Mouse (Mus musculus) embryo, embryonic 9.5 days (tissue): Measurements from ENCODE around the gene Map2k7.

Experiments
- DNase-seq: peaks from one replicate; pipeline ENCODE4 v3.0.0-alpha.2; 2017; ENCODE audit errors: extremely low spot score

The Map2k7 gene

DNA sequence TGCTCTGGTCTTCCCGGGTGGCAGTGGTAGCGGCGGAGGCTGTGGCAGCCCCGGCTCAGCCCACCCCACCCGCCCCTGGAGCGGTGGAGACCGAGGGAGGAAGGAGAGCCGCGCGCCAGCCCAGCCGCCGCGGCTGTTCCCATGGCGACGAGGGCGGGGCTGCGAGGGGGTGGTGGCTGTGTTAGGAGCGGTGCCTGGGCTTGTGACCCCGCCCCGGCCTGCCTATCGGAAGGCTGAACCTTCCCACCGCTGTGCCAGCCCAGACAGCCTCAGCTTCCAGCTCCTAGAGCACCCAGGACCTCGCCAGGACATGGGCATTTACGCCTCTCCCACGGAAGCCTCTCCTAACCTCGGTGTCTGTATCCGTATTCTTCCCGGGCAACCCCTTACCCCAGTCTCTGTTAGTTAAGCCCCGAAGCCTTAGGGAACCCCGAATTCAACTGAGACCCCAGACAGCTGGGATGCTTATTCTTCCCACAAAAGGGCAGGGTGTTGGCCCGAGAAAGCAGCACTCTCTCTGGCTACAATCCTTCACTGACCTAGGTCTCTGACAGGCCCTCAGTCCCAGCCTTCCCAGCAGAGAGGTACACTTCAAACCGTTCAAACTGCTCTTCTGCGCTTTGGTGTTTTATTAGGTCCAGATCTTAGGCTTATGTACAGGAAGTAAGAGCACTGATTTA lies 20.7 kb downstream of the Map2k7 start, which contains the start of gene Ctxn1:
Gene Ctxn1 (minus strand): TSS at position 150 of the 680 bp plus-strand sequence.
- peak; percentile 98 for DNase-seq

DNA sequence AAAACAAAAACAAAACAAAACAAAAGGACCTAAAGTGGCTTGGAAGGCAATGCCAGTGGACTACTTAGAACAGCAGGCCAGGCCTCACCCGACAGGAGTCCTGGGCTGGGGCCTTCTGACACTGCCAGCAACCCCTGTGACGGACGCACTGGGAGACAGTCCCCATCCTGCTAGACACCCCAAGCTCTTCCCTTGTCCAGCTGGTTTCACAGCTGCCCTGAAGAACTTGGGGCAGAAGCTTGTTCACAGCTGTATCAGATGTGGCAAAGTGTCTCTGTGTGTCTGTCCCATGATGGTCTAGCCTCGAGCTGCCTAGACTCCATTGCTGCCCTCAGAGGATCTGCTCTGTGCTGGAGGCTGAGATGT lies 21.2 kb downstream of the Map2k7 start:
- DNase-seq = no peak

DNA sequence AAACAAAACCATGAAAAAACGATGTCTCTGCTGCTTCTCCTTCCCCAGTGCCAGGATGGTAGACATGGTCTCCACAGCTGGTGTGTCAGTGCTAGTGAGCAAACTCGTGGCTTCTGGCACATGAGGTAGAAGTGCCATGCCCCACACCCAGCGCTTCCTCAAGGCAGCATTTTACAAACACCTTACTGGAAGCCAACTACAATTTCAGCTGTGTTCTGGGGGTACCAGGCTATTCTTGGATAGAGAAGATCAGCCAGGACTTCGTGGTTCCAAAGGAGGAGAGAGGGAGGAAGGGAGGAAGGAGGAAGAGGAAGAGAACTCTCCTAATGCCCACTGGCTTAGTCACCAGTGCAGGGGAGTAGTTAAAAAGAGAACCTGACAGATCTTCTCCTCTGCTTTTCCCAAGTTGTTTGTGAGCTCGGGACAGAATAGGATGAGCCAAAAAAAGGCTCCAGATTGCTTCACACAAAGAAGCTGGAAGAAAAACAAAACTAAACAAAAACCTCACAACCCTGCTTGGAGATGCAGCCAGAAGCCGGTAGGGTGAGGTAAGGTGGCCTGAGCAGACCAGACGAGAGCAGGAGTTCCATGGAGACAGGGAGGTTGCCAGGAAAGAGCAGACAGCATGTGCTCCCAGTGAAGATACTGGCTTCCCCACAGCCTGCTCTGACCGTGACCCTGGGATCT lies 24.7 kb downstream of the Map2k7 start:
- no peak for DNase-seq

GRCm38 (mm10) chr8:4265160-4265914 lies 26.8 kb downstream of the Map2k7 start:
- DNase-seq = no peak

GRCm38 (mm10) chr8:4267627-4268026 lies 29.1 kb downstream of the Map2k7 start:
- DNase-seq = no peak

GRCm38 (mm10) chr8:4269609-4270008 lies 31.1 kb downstream of the Map2k7 start:
- no peak for DNase-seq

DNA sequence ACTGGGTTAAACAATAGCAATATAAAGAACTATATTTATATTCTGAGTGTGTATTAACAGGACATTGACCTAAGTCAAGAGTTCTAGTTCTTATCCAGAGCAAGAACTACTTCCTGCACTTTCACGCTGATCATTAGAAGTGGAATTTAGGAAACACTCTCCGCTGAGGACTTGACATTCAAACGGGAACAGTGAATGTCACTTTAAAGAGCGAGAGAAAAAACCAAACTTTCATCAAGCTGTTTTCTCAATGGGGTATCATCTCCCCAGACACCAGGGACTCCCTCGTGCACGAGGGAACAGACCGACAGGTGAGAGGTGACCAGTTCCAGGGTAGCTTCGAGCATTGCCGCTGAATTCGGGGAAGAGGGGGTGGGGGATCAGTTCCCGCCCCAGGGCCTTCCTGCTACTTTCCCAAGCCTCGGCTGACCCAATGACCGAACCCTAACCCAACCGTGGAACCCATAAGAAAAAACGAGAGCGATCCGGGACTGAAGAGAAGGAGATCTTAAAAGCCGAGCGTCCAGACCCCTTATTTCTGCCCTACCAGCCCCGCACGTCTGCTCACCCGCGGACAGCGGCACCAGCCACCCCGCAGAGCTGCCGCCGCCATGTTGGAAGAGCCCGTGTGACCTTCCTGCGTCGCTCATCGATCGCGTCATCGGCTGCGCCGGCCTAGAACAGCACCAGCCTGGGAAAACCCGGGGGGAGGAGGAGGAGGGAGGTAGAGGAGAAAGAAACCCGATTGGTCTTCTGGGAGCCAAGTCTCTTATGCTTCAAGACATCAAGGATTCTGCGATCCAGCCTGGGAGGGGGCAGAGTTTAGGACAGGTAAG lies 37.0 kb downstream of the Map2k7 start, which contains the start of gene Timm44:
Gene Timm44 (minus strand): TSS at position 639 of the 836 bp plus-strand sequence.
- DNase-seq = peak; percentile 94

- no peak for DNase-seq
Measured at GRCm38 (mm10) chr8:4276111-4276465, 37.5 kb downstream of the Map2k7 start.

- no peak for DNase-seq
Measured at GRCm38 (mm10) chr8:4292738-4293137, 54.2 kb downstream of the Map2k7 start.
